Mouse (Mus musculus): Measurements from ENCODE around the gene Dennd5a. TPM values are rescaled to one million over a fixed set of nuclear protein-coding genes. Genes with fewer than 3 reads are reported as not detected.

The Dennd5a gene
- polyA plus RNA-seq, 1 experiment from 2014 or later: 13.8 TPM

DNA sequence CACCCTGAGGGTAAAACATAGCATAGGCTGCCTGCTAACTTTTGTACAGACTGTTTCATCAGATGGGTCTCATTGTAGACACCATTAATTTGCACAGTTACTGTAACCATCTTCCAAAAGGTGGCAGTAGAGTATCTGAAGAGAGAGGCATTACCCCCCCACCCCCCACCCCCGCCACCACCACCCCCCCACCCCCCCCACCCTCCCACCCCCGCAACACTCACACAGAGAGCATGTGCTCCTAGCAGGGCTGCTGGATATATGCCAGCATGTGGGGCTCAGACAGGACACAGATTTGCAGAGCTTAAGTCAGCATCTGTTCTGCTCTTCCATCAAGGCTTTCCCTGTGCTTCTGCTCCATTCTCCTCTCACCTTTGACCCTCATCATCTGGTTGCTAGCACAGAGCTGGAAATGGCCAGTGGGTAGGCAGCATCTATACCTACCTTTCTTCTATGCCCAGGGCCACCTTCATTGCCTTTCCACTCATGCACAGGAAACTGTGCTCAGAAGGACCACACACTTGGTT, 8.7 kb upstream of the Dennd5a start:
- Histone ChIP-seq H3K27me3 (ENCODE audit: control insufficient read depth, insufficient read depth, low read length) (no peaks in the 10 kb centered on the region), H3K36me3 (ENCODE audit: control insufficient read depth, insufficient read depth, low read length) (no peaks in the 10 kb centered on the region), H3K9ac (ENCODE audit: low read length) (no peak overlapping the region), H3K27ac (replicated peaks) (peak overlapping the region; percentile 61; the same call in 1 of the 2 replicates), H3K4me1 (replicated peaks; ENCODE audit: control insufficient read depth, insufficient read depth) (no peaks in the 10 kb centered on the region), H3K4me2 (replicated peaks; ENCODE audit: low read depth) (no peak overlapping the region), H3K9me3 (ENCODE audit: control insufficient read depth, low read length) (no peaks in the 10 kb centered on the region), H3K4me3 (ENCODE audit: low read depth, low read length) (no peak overlapping the region)
- WGBS: no CpG with 5 or more reads among the region's 2 CpGs
- TF ChIP-seq CTCF (IDR thresholded peaks at IDR 0.05; ENCODE audit: low read depth) (peak; percentile 59), EP300 (optimal IDR thresholded peaks at IDR 0.05) (no peak)
- ATAC-seq (ENCODE audit: low FRiP score, low TSS enrichment) (peak; percentile 65), DNase-seq (ENCODE audit: low spot score) (peak; percentile 29)

DNA sequence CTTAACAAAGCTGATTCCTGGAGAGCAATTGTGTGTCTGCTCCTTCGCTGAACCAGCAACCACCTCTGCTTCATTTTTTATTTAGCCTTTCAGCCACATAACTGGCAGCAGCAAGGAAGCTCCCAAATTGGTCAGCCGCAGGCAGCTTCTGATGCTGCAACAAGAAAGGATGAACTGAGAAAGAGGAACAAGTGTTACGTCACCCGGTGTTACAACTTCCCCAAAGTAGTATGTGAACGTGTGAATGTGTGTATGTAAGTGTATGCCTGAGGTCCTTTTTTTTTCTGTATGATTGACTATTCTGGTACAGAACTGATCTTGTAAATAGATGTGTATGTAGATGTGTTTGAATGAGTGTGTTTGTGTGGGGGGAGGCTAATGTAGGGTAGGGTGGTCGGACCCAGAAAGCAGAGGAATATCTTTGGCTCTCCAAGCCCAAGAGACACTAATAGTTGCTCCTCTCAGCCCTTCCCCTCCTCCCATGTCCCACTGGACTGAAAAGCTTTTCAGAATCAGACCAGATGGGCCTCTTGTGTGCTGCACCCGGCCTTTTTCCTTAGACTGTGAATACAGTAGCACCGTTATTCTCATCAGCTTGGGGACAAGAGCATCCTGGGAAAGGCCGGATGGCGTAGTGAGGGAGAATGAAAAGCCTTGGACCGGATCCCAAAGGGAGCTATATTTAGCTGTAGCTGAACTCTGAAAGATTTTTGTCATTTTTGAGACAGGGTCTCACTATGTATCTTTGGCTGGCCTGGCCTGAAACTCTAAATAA, 7.7 kb upstream of the Dennd5a start:
- Histone ChIP-seq H3K9me3 (ENCODE audit: control insufficient read depth, low read length) (no peaks in the 10 kb centered on the region), H3K9ac (ENCODE audit: low read length) (no peak overlapping the region), H3K36me3 (ENCODE audit: control insufficient read depth, insufficient read depth, low read length) (no peaks in the 10 kb centered on the region), H3K4me3 (ENCODE audit: low read depth, low read length) (no peak overlapping the region), H3K4me1 (replicated peaks; ENCODE audit: control insufficient read depth, insufficient read depth) (no peaks in the 10 kb centered on the region), H3K4me2 (replicated peaks; ENCODE audit: low read depth) (no peak overlapping the region), H3K27ac (replicated peaks) (peak overlapping the region; percentile 45), H3K27me3 (ENCODE audit: control insufficient read depth, insufficient read depth, low read length) (no peaks in the 10 kb centered on the region)
- ATAC-seq (ENCODE audit: low FRiP score, low TSS enrichment): no peak
- TF ChIP-seq EP300 (optimal IDR thresholded peaks at IDR 0.05) (no peak), CTCF (IDR thresholded peaks at IDR 0.05; ENCODE audit: low read depth) (no peak)
- 61% methylated on average over 11 of the region's 11 CpGs for WGBS
- no peak for DNase-seq (ENCODE audit: low spot score)

DNA sequence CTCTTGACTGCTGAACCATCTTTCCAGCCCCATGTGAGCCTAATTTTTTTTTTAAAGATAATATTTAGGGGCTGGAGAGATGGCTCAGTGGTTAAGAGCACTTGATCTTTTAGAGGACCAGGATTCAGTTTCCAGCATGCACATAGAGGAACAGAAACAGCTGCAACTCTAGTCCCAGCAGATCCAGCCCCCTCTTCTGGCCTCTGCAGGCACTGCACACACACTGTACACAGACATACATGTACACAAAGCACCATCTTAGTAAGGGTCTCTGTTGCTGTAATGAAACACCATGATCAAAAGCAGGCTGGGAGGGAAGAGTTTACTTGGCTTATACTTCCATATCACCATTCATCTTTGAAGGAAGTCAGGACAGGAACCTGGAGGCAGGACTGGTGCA, 5.4 kb upstream of the Dennd5a start:
- no peak overlapping the region for H3K4me3 ChIP-seq (ENCODE audit: low read depth, low read length)
- H3K9me3 ChIP-seq (ENCODE audit: control insufficient read depth, low read length): no peaks in the 10 kb centered on the region
- H3K27ac ChIP-seq (replicated peaks): no peak overlapping the region
- no peak overlapping the region for H3K4me2 ChIP-seq (replicated peaks; ENCODE audit: low read depth)
- ATAC-seq (ENCODE audit: low FRiP score, low TSS enrichment) (no peak), DNase-seq (ENCODE audit: low spot score) (no peak)
- H3K4me1 ChIP-seq (replicated peaks; ENCODE audit: control insufficient read depth, insufficient read depth): no peaks in the 10 kb centered on the region
- peak; percentile 37; the same call in 1 of the 2 replicates for TF ChIP-seq CTCF (IDR thresholded peaks at IDR 0.05; ENCODE audit: low read depth)
- no peak for TF ChIP-seq EP300 (optimal IDR thresholded peaks at IDR 0.05)
- H3K9ac ChIP-seq (ENCODE audit: low read length): no peak overlapping the region
- H3K27me3 ChIP-seq (ENCODE audit: control insufficient read depth, insufficient read depth, low read length): no peaks in the 10 kb centered on the region
- H3K36me3 ChIP-seq (ENCODE audit: control insufficient read depth, insufficient read depth, low read length): no peaks in the 10 kb centered on the region

DNA sequence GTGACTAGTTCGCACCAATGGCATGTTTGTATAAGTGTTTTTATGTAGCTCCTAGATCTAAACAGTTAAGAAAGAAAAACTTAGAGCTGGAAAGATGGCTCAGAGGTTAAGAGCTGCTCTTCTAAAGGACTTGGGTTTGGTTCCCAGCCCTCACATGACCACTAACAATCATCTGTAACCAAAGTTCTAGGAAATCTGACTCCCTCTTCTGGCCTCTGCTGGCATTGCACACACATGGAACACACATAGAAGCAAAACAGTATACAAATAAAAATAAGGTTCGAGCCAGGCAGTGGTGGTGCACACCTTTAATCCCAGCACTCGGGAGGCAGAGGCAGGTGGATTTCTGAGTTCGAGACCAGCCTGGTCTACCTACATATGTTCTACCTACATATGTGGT, 3.4 kb upstream of the Dennd5a start:
- peak; percentile 24; the same call in 1 of the 2 replicates for TF ChIP-seq CTCF (IDR thresholded peaks at IDR 0.05; ENCODE audit: low read depth)
- no peak for TF ChIP-seq EP300 (optimal IDR thresholded peaks at IDR 0.05)
- DNase-seq (ENCODE audit: low spot score): no peak
- H3K36me3 ChIP-seq (ENCODE audit: control insufficient read depth, insufficient read depth, low read length): no peaks in the 10 kb centered on the region
- H3K4me2 ChIP-seq (replicated peaks; ENCODE audit: low read depth): no peak overlapping the region
- ATAC-seq (ENCODE audit: low FRiP score, low TSS enrichment): no peak
- no peak overlapping the region for H3K4me3 ChIP-seq (ENCODE audit: low read depth, low read length)
- no peaks in the 10 kb centered on the region for H3K9me3 ChIP-seq (ENCODE audit: control insufficient read depth, low read length)
- H3K27me3 ChIP-seq (ENCODE audit: control insufficient read depth, insufficient read depth, low read length): no peaks in the 10 kb centered on the region
- no peaks in the 10 kb centered on the region for H3K4me1 ChIP-seq (replicated peaks; ENCODE audit: control insufficient read depth, insufficient read depth)
- no peak overlapping the region for H3K27ac ChIP-seq (replicated peaks)
- WGBS: 91% methylated on average over 4 of the region's 4 CpGs
- H3K9ac ChIP-seq (ENCODE audit: low read length): no peak overlapping the region

DNA sequence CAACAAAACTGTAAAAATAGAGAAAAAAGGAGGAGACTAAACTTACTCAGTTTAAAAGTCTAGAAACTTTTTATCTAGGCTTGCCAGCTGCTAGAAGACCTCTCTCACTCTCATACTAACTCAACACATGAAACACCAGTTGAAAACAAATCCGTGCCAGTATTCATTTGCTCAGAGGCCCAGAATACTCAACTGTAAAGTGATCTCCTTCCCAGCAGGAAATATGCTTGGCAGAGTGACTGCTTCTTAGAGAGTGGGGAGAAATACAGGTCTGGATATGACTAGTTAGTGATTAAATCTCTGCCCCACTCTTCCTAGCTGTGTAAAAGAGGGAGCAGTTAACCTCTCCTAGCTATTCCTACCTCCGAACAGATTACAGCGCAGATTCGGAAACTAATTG, 2.3 kb upstream of the Dennd5a start:
- Histone ChIP-seq H3K36me3 (ENCODE audit: control insufficient read depth, insufficient read depth, low read length) (no peaks in the 10 kb centered on the region), H3K27me3 (ENCODE audit: control insufficient read depth, insufficient read depth, low read length) (no peaks in the 10 kb centered on the region), H3K27ac (replicated peaks) (no peak overlapping the region), H3K9me3 (ENCODE audit: control insufficient read depth, low read length) (no peaks in the 10 kb centered on the region), H3K4me2 (replicated peaks; ENCODE audit: low read depth) (no peak overlapping the region), H3K4me3 (ENCODE audit: low read depth, low read length) (no peak overlapping the region), H3K9ac (ENCODE audit: low read length) (no peak overlapping the region), H3K4me1 (replicated peaks; ENCODE audit: control insufficient read depth, insufficient read depth) (no peaks in the 10 kb centered on the region)
- DNase-seq (ENCODE audit: low spot score) (no peak), ATAC-seq (ENCODE audit: low FRiP score, low TSS enrichment) (no peak)
- WGBS: 75% methylated on average over 4 of the region's 4 CpGs
- TF ChIP-seq EP300 (optimal IDR thresholded peaks at IDR 0.05): no peak
- no peak for TF ChIP-seq CTCF (IDR thresholded peaks at IDR 0.05; ENCODE audit: low read depth)

DNA sequence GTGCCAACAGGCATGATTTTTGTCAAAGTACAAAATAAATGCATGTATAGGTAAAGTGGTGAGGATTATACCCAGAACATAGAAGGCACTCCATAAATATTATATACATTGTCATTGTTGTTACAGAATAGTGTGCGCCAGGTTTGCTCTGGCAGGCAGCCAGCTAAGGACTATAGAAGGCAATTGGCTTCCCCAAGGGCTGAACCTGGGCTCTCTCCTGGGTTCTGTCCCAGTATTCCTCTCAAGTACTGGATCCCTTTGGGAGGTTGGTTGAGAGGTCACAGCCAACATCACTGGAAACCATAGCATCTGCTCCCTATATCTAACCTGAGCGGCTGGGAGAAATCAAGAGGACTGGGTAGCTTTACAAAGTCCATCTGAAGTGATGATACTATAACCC, 1.3 kb upstream of the Dennd5a start:
- TF ChIP-seq CTCF (IDR thresholded peaks at IDR 0.05; ENCODE audit: low read depth): no peak
- TF ChIP-seq EP300 (optimal IDR thresholded peaks at IDR 0.05): no peak
- H3K9ac ChIP-seq (ENCODE audit: low read length): no peak overlapping the region
- no peaks in the 10 kb centered on the region for H3K36me3 ChIP-seq (ENCODE audit: control insufficient read depth, insufficient read depth, low read length)
- H3K27ac ChIP-seq (replicated peaks): no peak overlapping the region
- H3K27me3 ChIP-seq (ENCODE audit: control insufficient read depth, insufficient read depth, low read length): no peaks in the 10 kb centered on the region
- DNase-seq (ENCODE audit: low spot score): no peak
- 51% methylated on average over 2 of the region's 2 CpGs for WGBS
- H3K4me3 ChIP-seq (ENCODE audit: low read depth, low read length): no peak overlapping the region
- no peak overlapping the region for H3K4me2 ChIP-seq (replicated peaks; ENCODE audit: low read depth)
- H3K4me1 ChIP-seq (replicated peaks; ENCODE audit: control insufficient read depth, insufficient read depth): no peaks in the 10 kb centered on the region
- no peak for ATAC-seq (ENCODE audit: low FRiP score, low TSS enrichment)
- H3K9me3 ChIP-seq (ENCODE audit: control insufficient read depth, low read length): no peaks in the 10 kb centered on the region

Measured in stomach, postnatal 0 days (tissue).